Mouse (Mus musculus) CH12.LX (cell line): ENCODE measurements at regions not wholly inside any gene's neighbourhood (a gene's known extent, or its start where the extent isn't known, plus 50 kb on each side); places are given as distances from the start of the nearest gene placed in this dataset.

Experiments used
- CHD2 ChIP-seq: IDR thresholded peaks from 2 replicates; pipeline ENCODE4 v1.6.1; 2011; ENCODE audit warnings: low read length, improper control_type of control experiment
- CTCF ChIP-seq, 2 experiments: IDR thresholded peaks in 1 of 2; conservative IDR thresholded peaks in 1 of 2; 2 replicates each; pipeline ENCODE4 v1.5.1; 2011 to 2012; ENCODE audit warnings: low read depth in 2 of 2, low read length in 2 of 2, improper control_type of control experiment in 1 of 2, inconsistent platforms in 1 of 2, mild to moderate bottlenecking in 1 of 2, moderate library complexity in 1 of 2
- E2F4 ChIP-seq: IDR thresholded peaks from 2 replicates; pipeline ENCODE4 v1.6.1; 2011; ENCODE audit warnings: low read depth, low read length, improper control_type of control experiment; ENCODE audit not compliant: insufficient replicate concordance
- EP300 ChIP-seq: IDR thresholded peaks from 2 replicates; pipeline ENCODE4 v1.6.1; 2011; ENCODE audit warnings: low read length, improper control_type of control experiment
- KAT2A ChIP-seq: IDR thresholded peaks from 2 replicates; pipeline ENCODE4 v1.6.1; 2012; ENCODE audit warnings: low read length, improper control_type of control experiment, inconsistent platforms; ENCODE audit not compliant: insufficient replicate concordance
- MAX ChIP-seq: IDR thresholded peaks from 2 replicates; pipeline ENCODE4 v1.6.1; 2011; ENCODE audit warnings: low read length, improper control_type of control experiment
- MEF2A ChIP-seq: IDR thresholded peaks from 2 replicates; pipeline ENCODE4 v1.6.1; 2014; ENCODE audit warnings: low read depth, mild to moderate bottlenecking, inconsistent platforms, low read length, improper control_type of control experiment, borderline replicate concordance
- NELFE ChIP-seq: IDR thresholded peaks from 2 replicates; pipeline ENCODE4 v1.6.1; 2011; ENCODE audit warnings: low read depth, low read length, improper control_type of control experiment
- PAX5 ChIP-seq: IDR thresholded peaks from 2 replicates; pipeline ENCODE4 v1.6.1; 2012; ENCODE audit warnings: low read length, inconsistent platforms, mixed read lengths
- POLR2A ChIP-seq: IDR thresholded peaks from 2 replicates; pipeline ENCODE4 v1.6.1; 2011; ENCODE audit warnings: low read depth, mild to moderate bottlenecking, improper control_type of control experiment, low read length
- TCF12 ChIP-seq: IDR thresholded peaks from 2 replicates; pipeline ENCODE4 v1.6.1; 2014; ENCODE audit warnings: low read depth, mild to moderate bottlenecking, inconsistent platforms, low read length, improper control_type of control experiment
- UBTF ChIP-seq: IDR thresholded peaks from 2 replicates; pipeline ENCODE4 v1.6.1; 2012; ENCODE audit warnings: low read depth, mild to moderate bottlenecking, inconsistent platforms, low read length, improper control_type of control experiment, moderate library complexity
- ZNF384 ChIP-seq: IDR thresholded peaks from 2 replicates; pipeline ENCODE4 v1.6.1; 2012; ENCODE audit warnings: low read depth, low read length, improper control_type of control experiment, inconsistent platforms

GRCm38 (mm10) chr17:84890871-84891599 is 65.5 kb upstream of the Ppm1b start:
- TF ChIP-seq POLR2A (no peak), CTCF (conservative IDR thresholded peaks at IDR 0.05 in 1 of 2, IDR thresholded peaks at IDR 0.05 in 1 of 2; ENCODE audit: low read depth in 2 of 2, low read length in 2 of 2) (no peak), CHD2 (no peak), KAT2A (no peak), UBTF (no peak), NELFE (no peak), MAX (no peak), TCF12 (no peak), E2F4 (no peak), ZNF384 (no peak), PAX5 (no peak), EP300 (no peak), MEF2A (no peak)
